Mouse (Mus musculus) liver, embryonic 14 days (tissue): Measurements from ENCODE around the gene Lrrc75b. TPM values are rescaled to one million over a fixed set of nuclear protein-coding genes. Genes with fewer than 3 reads are reported as not detected.

Experiments
- polyA plus RNA-seq: library from polyadenylated mRNA; depleted of rRNA; stranded (reverse); fragments of >200 nt; gene quantifications from 2 replicates; pipeline ENCODE4 v1.2.3, GENCODE M21; 2012; rRNA removed

The Lrrc75b gene
- 0.02 and 0.07 TPM in 2 replicates for polyA plus RNA-seq

GRCm38 (mm10) chr10:75559676-75560548, at the start of gene Lrrc75b:
Gene Lrrc75b, minus strand, starts transcription at chr10:75560330.

GRCm38 (mm10) chr10:75589129-75589528, 29.0 kb upstream of the Lrrc75b start, which contains the start of gene Ggt5:
Gene Ggt5, plus strand, starts transcription at chr10:75589340.

GRCm38 (mm10) chr10:75561071-75561654, 1.0 kb upstream of the Lrrc75b start, which contains the start of gene Ggt1:
Gene Ggt1, plus strand, starts transcription at chr10:75561604.

GRCm38 (mm10) chr10:75517758-75518143, 42.4 kb downstream of the Lrrc75b start, which contains the start of gene Gucd1:
Gene Gucd1, minus strand, starts transcription at chr10:75517972.

GRCm38 (mm10) chr10:75517073-75517757, 42.9 kb downstream of the Lrrc75b start, which contains the start of gene Snrpd3:
Gene Snrpd3, plus strand, starts transcription at chr10:75517551.

Other genes with a start within 250 kb of the Lrrc75b start
- 1.5 and 1.7 TPM in 2 replicates for gene Adora2a, start 243.5 kb downstream of the Lrrc75b start, polyA plus RNA-seq
- 7.2 and 9.0 TPM in 2 replicates for gene Upb1, start 159.2 kb downstream of the Lrrc75b start, polyA plus RNA-seq
- 66.4 and 69.6 TPM in 2 replicates for gene Snrpd3, start 42.8 kb downstream of the Lrrc75b start, polyA plus RNA-seq
- gene Gucd1, start 42.4 kb downstream of the Lrrc75b start, polyA plus RNA-seq = 32.2 and 39.4 TPM in 2 replicates
- gene Ggt1, start 1.3 kb upstream of the Lrrc75b start, polyA plus RNA-seq = 3.9 and 4.7 TPM in 2 replicates
- 0.52 TPM in 2 replicates for gene Ggt5, start 29.0 kb upstream of the Lrrc75b start, polyA plus RNA-seq
- 0.94 and 1.1 TPM in 2 replicates for gene Susd2, start 83.7 kb upstream of the Lrrc75b start, polyA plus RNA-seq
- gene Cabin1, start 204.0 kb upstream of the Lrrc75b start, polyA plus RNA-seq = 8.7 and 12.0 TPM in 2 replicates
- 96.1 and 120 TPM in 2 replicates for gene Ddt, start 213.1 kb upstream of the Lrrc75b start, polyA plus RNA-seq
- 0.09 TPM in 1 of 2 replicates, not detected in the other for gene Gm20441, start 220.6 kb upstream of the Lrrc75b start, polyA plus RNA-seq
- gene Gstt3, start 221.1 kb upstream of the Lrrc75b start, polyA plus RNA-seq = 3.8 and 5.9 TPM in 2 replicates
- gene Gstt1, start 238.3 kb upstream of the Lrrc75b start, polyA plus RNA-seq = 55.5 and 69.9 TPM in 2 replicates